Mouse (Mus musculus) kidney, embryonic 15.5 days (tissue): ENCODE measurements around the gene Mlx. TPM values are rescaled to one million over a fixed set of nuclear protein-coding genes. Genes with fewer than 3 reads are reported as not detected.

ENCODE experiments used
- ATAC-seq: fragments of 200-750 bp; cut with Nextera tagmentation; replicated peaks from 2 replicates; pipeline ENCODE4 v1.8.0; 2017; ENCODE audit warnings: moderate TSS enrichment; ENCODE audit not compliant: low FRiP score
- H3K27ac ChIP-seq: fragments of 300-500 bp; sonication (generic); 2 replicates; pipeline ENCODE4 v1.5.1; 2015; ENCODE audit warnings: mild to moderate bottlenecking, inconsistent platforms
- H3K27me3 ChIP-seq: fragments of 300-500 bp; sonication (generic); 2 replicates; pipeline ENCODE4 v1.6.1; 2015; ENCODE audit warnings: inconsistent platforms
- H3K36me3 ChIP-seq: fragments of 300-500 bp; sonication (generic); 2 replicates; pipeline ENCODE4 v1.6.1; 2015; ENCODE audit warnings: inconsistent platforms
- H3K4me1 ChIP-seq: fragments of 300-500 bp; sonication (generic); 2 replicates; pipeline ENCODE4 v1.6.1; 2015; ENCODE audit warnings: inconsistent platforms
- H3K4me2 ChIP-seq: fragments of 300-500 bp; sonication (generic); 2 replicates; pipeline ENCODE4 v1.6.1; 2015; ENCODE audit warnings: moderate library complexity, mild to moderate bottlenecking, inconsistent platforms
- H3K4me3 ChIP-seq: fragments of 300-500 bp; sonication (generic); replicated peaks from 2 replicates; pipeline ENCODE4 v1.5.1; 2015; ENCODE audit warnings: mild to moderate bottlenecking, inconsistent platforms
- H3K9ac ChIP-seq: fragments of 300-500 bp; sonication (generic); 2 replicates; pipeline ENCODE4 v1.6.1; 2015; ENCODE audit warnings: mild to moderate bottlenecking, inconsistent platforms
- H3K9me3 ChIP-seq: fragments of 300-500 bp; sonication (generic); replicated peaks from 2 replicates; pipeline ENCODE4 v1.6.1; 2016; ENCODE audit warnings: inconsistent platforms
- WGBS: fragments of 180-500 bp; shearing (Covaris S2); methylation state at CpG from one replicate; pipeline ENCODE4 v1.1.7; 2015; ENCODE audit warnings: mixed read lengths; 5-methylcytosine and 5-hydroxymethylcytosine counted together
- polyA plus RNA-seq: library from polyadenylated mRNA; unstranded; fragments of >200 nt; fragmentation: Nextera tagmentation; extraction: Ambion mirVana; gene quantifications from 2 replicates; pipeline ENCODE4 v1.2.1, GENCODE M21; 2015

Mlx gene
- polyA plus RNA-seq = 44.9 and 46.9 TPM in 2 replicates

DNA sequence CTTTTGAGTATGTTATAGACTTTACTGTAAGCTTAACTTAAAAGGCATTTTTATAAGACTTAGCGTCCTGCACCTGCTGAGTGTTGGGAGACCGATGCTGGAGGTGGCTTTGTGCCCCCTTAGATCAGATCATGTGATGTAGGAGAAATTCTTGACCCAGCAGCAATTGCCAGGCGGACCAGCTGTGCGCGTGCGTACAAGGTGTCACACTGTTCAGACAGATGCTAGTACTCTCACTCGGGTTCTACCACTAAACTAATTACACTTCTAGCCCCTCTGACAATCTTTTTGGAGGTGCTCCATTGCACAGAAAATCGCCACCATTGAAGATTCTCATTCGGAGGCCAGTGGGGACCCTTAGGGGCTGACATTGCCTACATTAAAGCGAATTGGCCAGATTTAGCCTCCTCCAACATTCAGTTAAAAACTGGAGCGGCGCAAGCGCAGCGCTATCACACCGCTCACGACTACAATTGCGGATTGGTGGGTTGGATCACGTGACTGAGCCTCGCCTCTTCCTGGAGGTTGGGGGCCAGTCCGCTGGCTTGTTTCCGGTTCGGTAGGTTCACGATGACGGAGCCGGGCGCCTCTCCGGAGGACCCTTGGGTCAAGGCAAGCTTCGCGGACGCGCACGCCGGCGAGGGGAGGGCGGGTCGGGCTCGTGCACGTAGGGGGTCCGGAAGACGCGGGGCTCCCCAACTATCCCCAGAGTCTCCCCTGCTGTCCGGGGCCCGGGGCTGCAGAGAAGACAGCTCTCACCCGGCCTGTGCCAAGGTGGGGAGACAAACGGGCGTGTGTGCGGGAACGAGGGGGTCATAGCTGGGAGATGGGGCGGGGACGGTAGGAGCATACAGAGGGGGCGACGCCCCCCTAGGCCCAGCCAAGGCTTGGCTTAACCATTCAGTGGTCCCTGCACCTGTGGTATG is at the start of gene Mlx:
Mlx (plus strand) TSS at position 522 of the 926 bp plus-strand sequence.
- H3K9me3 ChIP-seq = no peaks in the 10 kb centered on the region
- peaks cover 47% of the 10 kb centered on the region for H3K36me3 ChIP-seq
- H3K4me3 ChIP-seq = peak within 1 kb of the TSS; percentile 81
- peak within 1 kb of the TSS; percentile 91 for H3K4me2 ChIP-seq
- ATAC-seq = peak; percentile 86
- H3K27me3 ChIP-seq = no peaks in the 10 kb centered on the region
- WGBS = 1% methylated on average over 52 of the region's 52 CpGs
- H3K4me1 ChIP-seq = peaks cover 45% of the 10 kb centered on the region
- H3K9ac ChIP-seq = peak within 1 kb of the TSS; percentile 83
- H3K27ac ChIP-seq = peak within 1 kb of the TSS; percentile 90

DNA sequence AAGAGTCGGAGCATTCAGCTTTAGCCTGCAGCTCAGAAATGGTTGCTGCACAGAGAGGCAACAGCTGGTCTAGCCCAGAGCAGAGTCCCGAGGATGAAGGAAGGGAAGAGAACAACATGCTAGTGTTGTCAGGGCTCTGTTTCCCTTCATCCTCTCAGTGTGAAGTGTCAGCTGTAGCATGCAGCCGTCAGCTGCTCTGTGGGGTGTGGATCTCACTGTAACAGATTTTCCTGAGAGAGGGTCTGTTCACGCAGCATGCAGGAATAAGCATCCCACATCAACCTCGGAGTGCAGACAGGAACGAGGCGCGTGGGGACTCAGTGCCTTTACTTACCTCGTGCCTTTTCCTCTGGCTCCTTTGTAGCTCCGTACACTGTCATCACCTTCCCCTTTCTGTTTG is 49.3 kb upstream of the Mlx start:
- Histone ChIP-seq H3K36me3 (peaks cover 84% of the 10 kb centered on the region), H3K27me3 (no peaks in the 10 kb centered on the region), H3K4me2 (no peak overlapping the region), H3K9ac (no peak overlapping the region), H3K4me1 (peaks cover 8% of the 10 kb centered on the region; the same call in 1 of the 2 replicates), H3K4me3 (no peak overlapping the region), H3K27ac (no peak overlapping the region), H3K9me3 (no peaks in the 10 kb centered on the region)
- 88% methylated on average over 10 of the region's 10 CpGs for WGBS
- ATAC-seq = no peak

DNA sequence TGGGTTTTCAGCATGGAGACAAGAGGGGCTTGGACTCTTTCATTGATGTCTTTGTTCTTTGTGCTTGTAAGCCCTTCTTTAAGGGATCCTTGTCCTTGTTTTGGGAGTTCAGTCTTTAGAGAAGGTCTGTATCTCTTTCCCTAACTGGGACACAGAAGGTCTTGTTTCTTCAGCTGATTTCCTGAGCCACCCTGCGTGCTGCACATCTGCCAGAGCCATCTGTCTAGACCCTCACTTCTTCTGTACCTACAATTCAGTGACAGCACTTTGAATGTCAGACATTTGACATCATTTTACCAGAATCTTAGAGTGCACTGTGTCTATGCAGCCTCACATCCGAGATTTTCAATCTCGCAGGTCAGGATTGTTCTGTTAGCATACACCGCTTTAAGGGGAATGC is 41.3 kb upstream of the Mlx start:
- peaks cover 83% of the 10 kb centered on the region for H3K36me3 ChIP-seq

DNA sequence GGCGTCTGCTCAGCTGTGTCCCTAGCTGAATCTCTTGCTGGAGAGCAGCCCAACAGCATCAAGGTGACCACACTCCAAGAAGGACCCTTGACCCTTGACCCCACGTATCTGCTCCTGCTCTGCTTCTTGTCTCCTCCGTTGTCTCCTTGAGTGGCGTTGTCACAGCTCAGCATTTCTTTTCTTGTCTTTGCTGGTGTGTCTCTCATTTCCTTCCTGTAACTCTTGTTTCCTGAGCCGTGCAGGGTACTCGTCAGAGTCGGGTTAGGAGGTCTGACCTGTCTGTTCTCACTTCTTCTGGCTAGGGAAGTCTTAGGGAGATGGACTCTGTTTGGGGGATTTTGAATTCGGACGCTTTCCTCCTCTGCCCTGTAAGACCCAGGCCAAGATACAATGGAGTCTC is 40.6 kb upstream of the Mlx start:
- Histone ChIP-seq H3K9ac (no peak overlapping the region), H3K4me1 (no peaks in the 10 kb centered on the region), H3K27ac (no peak overlapping the region), H3K27me3 (no peaks in the 10 kb centered on the region), H3K9me3 (no peaks in the 10 kb centered on the region), H3K4me3 (no peak overlapping the region), H3K4me2 (no peak overlapping the region), H3K36me3 (peaks cover 80% of the 10 kb centered on the region)
- 65% methylated on average over 9 of the region's 9 CpGs for WGBS
- no peak for ATAC-seq

More for the DNA sequence above, 41.3 kb upstream of the Mlx start:
- no peaks in the 10 kb centered on the region for H3K27me3 ChIP-seq
- H3K9ac ChIP-seq = no peak overlapping the region
- H3K4me1 ChIP-seq = no peaks in the 10 kb centered on the region
- no peak overlapping the region for H3K4me3 ChIP-seq
- 89% methylated on average over 4 of the region's 4 CpGs for WGBS
- no peak for ATAC-seq
- no peaks in the 10 kb centered on the region for H3K9me3 ChIP-seq
- no peak overlapping the region for H3K4me2 ChIP-seq
- H3K27ac ChIP-seq = no peak overlapping the region

DNA sequence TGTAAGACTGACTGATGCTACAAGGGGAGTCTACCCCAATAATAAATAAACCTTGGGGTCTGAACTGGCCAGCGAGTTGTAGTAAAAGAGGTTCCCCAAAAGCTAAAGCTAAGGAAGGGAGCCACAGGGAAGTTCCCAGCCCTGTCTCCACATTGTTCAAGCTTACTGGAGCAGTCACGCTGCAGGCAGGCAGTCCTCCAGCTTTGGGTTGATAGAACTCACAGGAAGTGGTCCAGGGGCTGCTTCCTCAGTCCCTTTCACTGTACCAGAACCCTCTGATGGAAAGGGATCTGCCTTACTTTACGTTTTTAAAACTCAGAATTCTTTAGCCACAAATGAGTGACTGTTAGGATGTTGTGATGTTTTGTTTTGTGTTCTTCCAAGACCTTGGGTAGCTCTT is 39.6 kb upstream of the Mlx start:
- H3K4me3 ChIP-seq = no peak overlapping the region
- ATAC-seq = no peak
- H3K9me3 ChIP-seq = no peaks in the 10 kb centered on the region
- H3K27ac ChIP-seq = no peak overlapping the region
- H3K4me2 ChIP-seq = no peak overlapping the region
- no peaks in the 10 kb centered on the region for H3K27me3 ChIP-seq
- H3K36me3 ChIP-seq = peaks cover 74% of the 10 kb centered on the region
- H3K9ac ChIP-seq = no peak overlapping the region
- H3K4me1 ChIP-seq = no peaks in the 10 kb centered on the region
- WGBS = 78% methylated on average over 3 of the region's 3 CpGs

DNA sequence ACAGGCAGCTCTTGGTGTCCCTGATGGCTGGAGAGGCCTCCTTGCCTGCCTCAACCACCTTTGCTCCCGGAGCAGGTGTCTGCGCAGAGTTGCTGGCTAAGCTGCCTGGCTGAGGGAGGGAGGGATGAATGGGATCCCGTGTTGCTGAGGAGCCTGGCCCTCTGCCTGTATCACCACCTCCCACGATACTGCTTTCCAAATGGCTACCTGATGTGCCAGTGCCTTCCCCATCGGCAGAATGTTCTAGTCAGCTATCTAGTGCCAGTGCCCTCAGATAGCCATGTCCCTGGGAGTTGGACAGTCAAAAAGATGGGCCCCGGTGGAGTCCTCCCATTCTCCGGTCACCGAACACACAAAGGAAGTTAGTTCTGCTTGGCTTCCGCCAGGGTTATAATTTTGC is 36.7 kb upstream of the Mlx start:
- H3K9ac ChIP-seq = no peak overlapping the region
- WGBS = 88% methylated on average over 9 of the region's 9 CpGs
- H3K4me2 ChIP-seq = no peak overlapping the region
- peaks cover 67% of the 10 kb centered on the region for H3K36me3 ChIP-seq
- no peaks in the 10 kb centered on the region for H3K4me1 ChIP-seq
- no peaks in the 10 kb centered on the region for H3K27me3 ChIP-seq
- no peaks in the 10 kb centered on the region for H3K9me3 ChIP-seq
- no peak for ATAC-seq
- no peak overlapping the region for H3K4me3 ChIP-seq
- no peak overlapping the region for H3K27ac ChIP-seq

DNA sequence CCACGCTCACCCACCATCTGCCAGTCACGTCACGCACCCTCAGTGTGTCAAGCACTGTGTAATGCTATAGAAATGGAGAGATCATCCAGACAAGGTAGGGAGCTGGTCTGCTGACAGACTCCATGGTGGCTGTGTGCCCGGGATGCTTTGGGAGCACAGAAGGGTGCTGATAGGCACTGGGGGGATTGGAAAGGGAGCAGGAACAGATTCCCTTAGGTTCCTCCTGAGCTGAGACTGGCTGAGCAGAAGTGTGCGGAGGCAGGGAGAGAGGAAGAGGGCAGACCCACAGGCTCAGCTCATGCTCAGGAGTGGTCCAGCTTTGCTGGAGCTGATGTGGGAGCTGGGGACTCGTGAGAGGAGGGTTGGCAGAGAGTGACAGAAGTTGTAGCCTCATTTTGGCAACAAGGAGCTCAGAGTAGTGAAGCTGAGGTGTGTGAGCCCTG is 36.0 kb upstream of the Mlx start:
- H3K4me2 ChIP-seq = no peak overlapping the region
- H3K27me3 ChIP-seq = no peaks in the 10 kb centered on the region
- no peak overlapping the region for H3K9ac ChIP-seq
- no peak overlapping the region for H3K27ac ChIP-seq
- H3K36me3 ChIP-seq = peaks cover 60% of the 10 kb centered on the region
- WGBS = 90% methylated on average over 6 of the region's 6 CpGs
- no peaks in the 10 kb centered on the region for H3K4me1 ChIP-seq
- no peak overlapping the region for H3K4me3 ChIP-seq
- H3K9me3 ChIP-seq = no peaks in the 10 kb centered on the region
- ATAC-seq = no peak

DNA sequence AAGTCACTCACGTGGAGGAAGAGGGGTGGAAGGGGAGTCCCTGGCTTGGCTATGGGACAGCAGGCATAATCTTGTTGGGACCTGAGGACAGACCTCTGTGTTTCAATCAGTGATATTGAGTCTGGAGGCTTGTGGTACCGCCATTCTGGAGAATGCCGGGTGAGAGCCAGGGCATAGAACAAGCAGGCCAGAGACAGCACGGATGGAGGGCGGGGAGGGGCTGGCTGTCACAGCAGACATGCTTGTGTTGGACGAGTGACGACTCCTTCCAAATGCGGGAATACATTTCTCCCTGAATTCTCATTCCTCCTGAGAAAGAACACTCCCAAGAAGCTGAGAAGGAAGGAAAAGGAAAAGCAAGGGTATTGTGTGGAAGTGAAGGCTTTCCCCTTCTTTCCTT is 35.5 kb upstream of the Mlx start:
- peaks cover 56% of the 10 kb centered on the region for H3K36me3 ChIP-seq
- H3K4me2 ChIP-seq = no peak overlapping the region
- no peaks in the 10 kb centered on the region for H3K9me3 ChIP-seq
- 80% methylated on average over 8 of the region's 8 CpGs for WGBS
- ATAC-seq = no peak
- H3K9ac ChIP-seq = no peak overlapping the region
- H3K27ac ChIP-seq = no peak overlapping the region
- no peak overlapping the region for H3K4me3 ChIP-seq
- H3K27me3 ChIP-seq = no peaks in the 10 kb centered on the region
- H3K4me1 ChIP-seq = 0 out of 2 replicates have a peak, but pooled peaks cover 2% of the 10 kb centered on the region

DNA sequence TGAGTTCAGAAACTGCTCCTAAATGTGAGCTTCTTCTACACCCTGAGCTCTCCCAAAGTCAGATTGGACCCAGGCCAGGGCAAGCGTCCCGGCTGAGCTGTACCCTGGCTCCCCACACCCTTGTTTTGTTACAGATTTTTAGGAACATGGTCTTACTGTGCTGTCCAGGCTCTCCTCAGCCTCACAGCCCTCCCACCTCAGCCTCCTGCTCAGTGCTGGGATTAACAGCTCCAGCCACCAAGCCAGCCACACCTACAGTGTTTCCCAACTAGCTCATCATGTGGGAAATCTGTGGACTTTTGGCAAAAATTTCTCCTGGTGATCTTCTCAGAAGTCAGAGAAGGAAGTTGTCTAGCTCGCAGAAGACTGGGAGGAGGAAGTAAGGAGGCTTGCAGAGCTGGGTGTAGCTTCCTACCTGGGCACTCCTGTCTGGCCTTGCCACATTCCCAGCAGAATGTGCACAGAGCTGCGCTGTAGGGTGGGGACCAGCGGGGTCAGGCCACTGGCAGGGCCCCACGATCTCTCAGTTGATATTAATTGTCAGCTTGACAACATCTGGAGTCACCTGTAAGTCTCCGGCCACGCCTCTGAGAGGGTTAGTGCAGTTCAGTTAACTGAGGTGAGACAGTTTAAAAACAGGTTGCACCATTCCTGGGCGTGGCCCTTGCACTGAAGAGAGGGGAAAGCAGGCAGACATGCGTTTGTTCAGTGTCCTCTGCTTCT is 34.2 kb upstream of the Mlx start:
- 89% methylated on average over 10 of the region's 10 CpGs for WGBS
- H3K9me3 ChIP-seq = no peaks in the 10 kb centered on the region
- no peaks in the 10 kb centered on the region for H3K27me3 ChIP-seq
- no peak overlapping the region for H3K27ac ChIP-seq
- H3K4me2 ChIP-seq = no peak overlapping the region
- no peak overlapping the region for H3K9ac ChIP-seq
- H3K4me1 ChIP-seq = peaks cover 10% of the 10 kb centered on the region
- no peak overlapping the region for H3K4me3 ChIP-seq
- H3K36me3 ChIP-seq = peaks cover 65% of the 10 kb centered on the region
- no peak for ATAC-seq

DNA sequence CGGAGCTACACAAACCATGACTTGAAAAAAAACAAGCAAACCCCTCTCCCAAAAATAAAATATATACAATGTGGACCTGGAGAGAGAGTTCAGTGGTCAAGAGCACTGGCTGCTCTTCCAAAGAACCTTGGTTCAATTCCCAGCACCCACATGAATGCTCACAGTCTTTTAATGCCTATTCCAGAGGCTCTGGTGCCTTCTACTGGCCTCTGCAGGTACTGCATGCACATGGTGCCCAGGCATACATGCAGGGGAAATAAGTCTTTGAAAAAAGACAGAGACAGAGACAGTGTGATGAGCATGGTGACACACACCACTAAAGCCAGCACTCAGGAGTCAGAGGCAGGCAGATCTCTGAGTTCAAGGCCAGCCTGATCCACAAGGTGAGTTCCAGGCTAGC is 33.1 kb upstream of the Mlx start:
- no peak for ATAC-seq
- Histone ChIP-seq H3K36me3 (peaks cover 54% of the 10 kb centered on the region), H3K27ac (no peak overlapping the region), H3K4me1 (peaks cover 20% of the 10 kb centered on the region), H3K27me3 (no peaks in the 10 kb centered on the region), H3K4me2 (no peak overlapping the region), H3K4me3 (no peak overlapping the region), H3K9ac (no peak overlapping the region), H3K9me3 (no peaks in the 10 kb centered on the region)
- WGBS = 100% methylated on average over 1 of the region's 1 CpGs

DNA sequence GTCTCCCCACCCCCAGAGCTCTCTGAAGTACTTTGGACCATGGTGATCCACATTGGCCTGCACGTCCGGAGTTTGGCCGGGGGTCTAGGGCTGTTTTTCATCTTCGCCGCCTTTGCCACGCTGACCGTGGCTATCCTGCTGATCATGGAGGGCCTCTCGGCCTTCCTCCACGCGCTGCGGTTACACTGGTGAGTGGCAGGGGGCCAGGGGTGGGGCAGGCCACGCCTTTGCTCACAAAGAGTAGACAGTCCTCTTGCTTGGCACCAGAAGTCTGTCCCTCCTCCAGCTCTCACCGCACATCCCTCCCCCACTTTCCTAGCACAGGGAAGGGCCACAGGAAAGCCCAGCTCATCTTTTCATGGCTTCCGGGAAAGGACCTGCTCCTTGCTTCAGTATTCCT is 31.7 kb upstream of the Mlx start:
- no peak overlapping the region for H3K27ac ChIP-seq
- peaks cover 34% of the 10 kb centered on the region for H3K4me1 ChIP-seq
- no peak overlapping the region for H3K4me2 ChIP-seq
- H3K27me3 ChIP-seq = no peaks in the 10 kb centered on the region
- no peak for ATAC-seq
- H3K9ac ChIP-seq = no peak overlapping the region
- H3K4me3 ChIP-seq = no peak overlapping the region
- H3K9me3 ChIP-seq = no peaks in the 10 kb centered on the region
- WGBS = 78% methylated on average over 14 of the region's 14 CpGs
- H3K36me3 ChIP-seq = peaks cover 41% of the 10 kb centered on the region

DNA sequence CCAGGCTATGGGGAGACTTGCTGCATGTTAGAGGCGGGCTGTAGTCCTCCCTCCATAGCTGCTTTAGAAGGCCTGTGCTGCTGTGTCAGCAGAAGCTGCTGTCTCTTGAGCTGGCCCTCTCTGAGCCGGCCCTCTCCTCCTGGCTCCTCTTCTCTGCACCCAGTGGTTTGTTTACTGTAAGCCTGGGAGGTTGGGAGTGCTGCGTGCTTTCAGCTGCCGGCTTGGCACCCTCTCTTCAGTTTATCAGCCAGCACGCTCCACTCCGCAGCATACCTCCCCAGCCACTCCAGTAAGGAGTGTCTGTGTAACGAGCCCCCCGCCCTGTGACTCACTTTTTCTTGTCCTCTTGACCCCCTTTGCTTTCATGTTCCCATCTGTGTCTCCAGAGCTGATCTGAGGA is 30.2 kb upstream of the Mlx start:
- peak; percentile 47; the same call in 1 of the 2 replicates for ATAC-seq
- H3K4me3 ChIP-seq = no peak overlapping the region
- WGBS = 48% methylated on average over 8 of the region's 8 CpGs
- peak overlapping the region; percentile 38 for H3K27ac ChIP-seq
- no peak overlapping the region for H3K4me2 ChIP-seq
- H3K36me3 ChIP-seq = peaks cover 35% of the 10 kb centered on the region
- H3K9me3 ChIP-seq = no peaks in the 10 kb centered on the region
- H3K9ac ChIP-seq = no peak overlapping the region
- peaks cover 46% of the 10 kb centered on the region for H3K4me1 ChIP-seq
- H3K27me3 ChIP-seq = no peaks in the 10 kb centered on the region
